Mouse (Mus musculus): ENCODE results near the gene Npas3. TPM values are rescaled to one million over a fixed set of nuclear protein-coding genes. Genes with fewer than 3 reads are reported as not detected.
A peak's percentile ranks its signal among the peaks of the same experiment; 100 is the strongest.

Npas3 gene
- polyA plus RNA-seq, 1 experiment from 2014 or later = 17.7 TPM

DNA sequence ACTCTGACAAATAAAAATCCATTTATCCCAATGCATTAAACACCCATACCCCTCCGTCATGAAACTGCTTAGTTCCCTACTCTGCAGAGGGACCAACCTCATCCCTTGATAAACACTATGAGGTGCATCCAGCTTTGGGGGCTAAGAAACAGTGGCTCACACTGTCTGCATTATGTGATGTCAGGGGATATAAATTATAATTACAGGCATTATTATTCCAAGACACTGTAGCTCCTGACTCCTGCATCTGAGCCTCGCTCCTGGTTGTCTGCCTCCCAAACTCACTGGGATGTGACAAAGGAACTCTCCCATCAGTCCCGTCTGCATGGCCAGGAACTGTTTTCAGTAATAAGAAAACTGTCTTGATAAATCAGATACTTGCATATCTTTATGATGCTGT, 578.3 kb downstream of the Npas3 start:
- Histone ChIP-seq H3K4me1 (replicated peaks; ENCODE audit: control insufficient read depth, insufficient read depth, low read length) (peaks cover 16% of the 10 kb centered on the region), H3K27ac (ENCODE audit: low read length) (peak overlapping the region; percentile 42), H3K4me2 (ENCODE audit: low read length) (no peak overlapping the region), H3K9me3 (ENCODE audit: control insufficient read depth, low read length) (no peaks in the 10 kb centered on the region), H3K36me3 (ENCODE audit: control insufficient read depth, insufficient read depth) (no peaks in the 10 kb centered on the region), H3K4me3 (replicated peaks; ENCODE audit: low read length) (no peak overlapping the region), H3K27me3 (replicated peaks; ENCODE audit: control insufficient read depth, insufficient read depth, low read length) (no peaks in the 10 kb centered on the region), H3K9ac (replicated peaks; ENCODE audit: low read depth, low read length) (no peak overlapping the region; the same call in 1 of the 2 replicates)
- 52% methylated on average over 3 of the region's 3 CpGs for WGBS
- no peak; the same call in 1 of the 2 replicates for ATAC-seq

DNA sequence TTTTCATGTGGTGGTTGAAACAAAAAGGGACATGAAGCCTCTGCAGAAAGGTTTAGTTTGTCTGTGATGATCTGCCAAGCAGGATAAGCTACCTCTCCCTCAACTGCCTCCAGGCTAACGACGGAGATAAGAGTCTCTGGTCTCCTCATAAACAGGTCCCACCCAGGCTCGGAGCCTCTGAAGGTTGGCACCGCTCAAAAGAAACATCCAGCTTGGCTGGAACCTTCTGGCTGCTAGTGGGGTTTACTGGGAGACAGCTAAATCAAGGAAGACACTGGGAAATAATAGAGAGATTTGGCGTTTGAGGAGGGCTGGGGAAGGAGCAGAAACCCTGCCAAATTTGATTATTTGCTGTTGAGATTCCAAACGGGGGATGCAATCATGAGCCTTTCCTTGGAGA, 584.1 kb downstream of the Npas3 start:
- H3K9ac ChIP-seq (replicated peaks; ENCODE audit: low read depth, low read length) = no peak overlapping the region
- H3K27ac ChIP-seq (ENCODE audit: low read length) = 0 out of 2 replicates have a peak overlapping the region, but pooled peaks have one; percentile 19
- no peak for ATAC-seq
- H3K4me1 ChIP-seq (replicated peaks; ENCODE audit: control insufficient read depth, insufficient read depth, low read length) = peaks cover 31% of the 10 kb centered on the region
- no peak overlapping the region for H3K4me2 ChIP-seq (ENCODE audit: low read length)
- no peaks in the 10 kb centered on the region for H3K27me3 ChIP-seq (replicated peaks; ENCODE audit: control insufficient read depth, insufficient read depth, low read length)
- no peaks in the 10 kb centered on the region for H3K36me3 ChIP-seq (ENCODE audit: control insufficient read depth, insufficient read depth)
- H3K4me3 ChIP-seq (replicated peaks; ENCODE audit: low read length) = no peak overlapping the region
- 49% methylated on average over 6 of the region's 6 CpGs for WGBS
- H3K9me3 ChIP-seq (ENCODE audit: control insufficient read depth, low read length) = no peaks in the 10 kb centered on the region

DNA sequence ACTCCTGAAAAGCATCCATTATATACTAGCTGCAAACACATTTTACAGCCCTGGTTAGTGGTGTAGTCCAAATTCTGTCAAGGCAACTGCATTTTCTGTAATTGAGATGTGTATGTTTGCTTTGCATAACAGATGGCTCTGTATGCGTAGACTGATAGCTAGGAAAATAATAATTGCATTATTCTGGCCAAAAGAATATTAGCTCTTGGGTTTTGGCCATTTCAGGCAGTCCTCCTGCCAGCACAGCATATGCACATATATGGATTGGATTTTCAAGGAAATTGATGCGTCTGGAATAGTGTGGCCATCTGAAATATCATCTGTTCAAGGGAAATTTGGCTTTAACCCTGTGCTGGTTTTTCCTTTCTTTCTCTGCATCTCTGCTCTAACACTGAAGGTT, 584.9 kb downstream of the Npas3 start:
- no peaks in the 10 kb centered on the region for H3K9me3 ChIP-seq (ENCODE audit: control insufficient read depth, low read length)
- H3K4me3 ChIP-seq (replicated peaks; ENCODE audit: low read length) = no peak overlapping the region
- H3K27me3 ChIP-seq (replicated peaks; ENCODE audit: control insufficient read depth, insufficient read depth, low read length) = no peaks in the 10 kb centered on the region
- peak; percentile 79 for ATAC-seq
- no peak overlapping the region for H3K4me2 ChIP-seq (ENCODE audit: low read length)
- 39% methylated on average over 2 of the region's 2 CpGs for WGBS
- no peak overlapping the region for H3K9ac ChIP-seq (replicated peaks; ENCODE audit: low read depth, low read length)
- H3K36me3 ChIP-seq (ENCODE audit: control insufficient read depth, insufficient read depth) = no peaks in the 10 kb centered on the region
- peaks cover 36% of the 10 kb centered on the region for H3K4me1 ChIP-seq (replicated peaks; ENCODE audit: control insufficient read depth, insufficient read depth, low read length)
- H3K27ac ChIP-seq (ENCODE audit: low read length) = peak overlapping the region; percentile 70

DNA sequence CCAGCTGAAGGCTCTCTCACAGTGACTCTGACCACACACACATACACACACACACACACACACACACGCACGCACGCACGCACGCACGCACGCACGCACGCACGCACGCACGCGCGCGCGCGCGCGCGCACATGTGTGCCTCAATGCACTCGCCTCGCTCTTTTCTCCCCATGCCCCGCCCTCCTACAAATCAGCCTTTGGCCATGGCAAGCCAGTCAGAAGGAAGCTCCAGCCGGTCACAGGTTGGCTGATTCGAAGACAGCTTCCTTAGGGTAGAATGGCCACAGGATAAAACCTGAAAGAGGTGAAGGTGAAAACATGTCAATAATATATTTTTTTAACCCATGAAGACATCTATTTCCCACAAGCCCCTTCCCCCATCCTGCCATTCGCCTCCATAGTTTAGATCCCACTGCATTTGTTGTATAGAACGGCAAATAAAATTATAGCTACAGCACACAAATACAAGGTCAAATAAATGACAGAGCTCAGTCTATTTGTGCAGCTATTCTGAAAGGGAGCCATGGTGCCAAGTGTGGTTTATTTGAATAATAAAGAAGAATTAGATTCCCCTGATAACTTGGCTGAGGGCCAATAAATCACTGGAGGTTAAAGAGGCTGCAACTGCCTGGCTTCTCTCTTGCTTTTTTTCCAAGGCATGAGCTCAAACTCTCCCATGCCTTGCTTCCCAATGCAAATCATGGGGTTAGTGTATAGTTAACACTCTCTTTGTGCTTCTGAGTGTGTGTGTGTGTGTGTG, 587.7 kb downstream of the Npas3 start:
- peak; percentile 6 for ATAC-seq
- 66% methylated on average over 27 of the region's 27 CpGs for WGBS
- H3K9ac ChIP-seq (replicated peaks; ENCODE audit: low read depth, low read length) = no peak overlapping the region
- peaks cover 46% of the 10 kb centered on the region for H3K4me1 ChIP-seq (replicated peaks; ENCODE audit: control insufficient read depth, insufficient read depth, low read length)
- no peaks in the 10 kb centered on the region for H3K36me3 ChIP-seq (ENCODE audit: control insufficient read depth, insufficient read depth)
- no peak overlapping the region for H3K27ac ChIP-seq (ENCODE audit: low read length)
- H3K4me2 ChIP-seq (ENCODE audit: low read length) = no peak overlapping the region
- no peaks in the 10 kb centered on the region for H3K9me3 ChIP-seq (ENCODE audit: control insufficient read depth, low read length)
- no peaks in the 10 kb centered on the region for H3K27me3 ChIP-seq (replicated peaks; ENCODE audit: control insufficient read depth, insufficient read depth, low read length)
- no peak overlapping the region for H3K4me3 ChIP-seq (replicated peaks; ENCODE audit: low read length)

DNA sequence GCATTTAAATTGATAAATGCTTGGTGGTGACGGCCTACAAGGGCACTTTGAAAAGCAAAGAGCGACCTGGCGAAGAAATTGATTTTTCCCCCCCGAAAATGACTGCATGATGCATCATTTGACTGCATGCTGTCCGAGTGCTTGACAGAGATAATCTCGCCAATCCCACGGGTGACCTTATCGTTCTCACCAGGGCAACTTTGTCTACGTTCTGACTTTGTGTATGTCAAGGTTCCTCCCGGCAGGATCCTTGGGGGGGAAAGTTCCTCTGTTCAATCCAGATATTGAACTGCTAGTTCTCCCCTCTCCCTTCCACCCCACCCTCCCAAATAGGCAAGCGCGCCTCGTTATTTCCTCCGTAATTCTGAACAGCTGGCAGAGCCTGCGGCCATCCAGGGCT, 588.9 kb downstream of the Npas3 start:
- Histone ChIP-seq H3K36me3 (ENCODE audit: control insufficient read depth, insufficient read depth) (no peaks in the 10 kb centered on the region), H3K27me3 (replicated peaks; ENCODE audit: control insufficient read depth, insufficient read depth, low read length) (no peaks in the 10 kb centered on the region), H3K9ac (replicated peaks; ENCODE audit: low read depth, low read length) (no peak overlapping the region), H3K4me2 (ENCODE audit: low read length) (no peak overlapping the region), H3K4me1 (replicated peaks; ENCODE audit: control insufficient read depth, insufficient read depth, low read length) (peaks cover 50% of the 10 kb centered on the region), H3K4me3 (replicated peaks; ENCODE audit: low read length) (no peak overlapping the region), H3K27ac (ENCODE audit: low read length) (no peak overlapping the region), H3K9me3 (ENCODE audit: control insufficient read depth, low read length) (no peaks in the 10 kb centered on the region)
- WGBS = 77% methylated on average over 15 of the region's 15 CpGs
- no peak for ATAC-seq

DNA sequence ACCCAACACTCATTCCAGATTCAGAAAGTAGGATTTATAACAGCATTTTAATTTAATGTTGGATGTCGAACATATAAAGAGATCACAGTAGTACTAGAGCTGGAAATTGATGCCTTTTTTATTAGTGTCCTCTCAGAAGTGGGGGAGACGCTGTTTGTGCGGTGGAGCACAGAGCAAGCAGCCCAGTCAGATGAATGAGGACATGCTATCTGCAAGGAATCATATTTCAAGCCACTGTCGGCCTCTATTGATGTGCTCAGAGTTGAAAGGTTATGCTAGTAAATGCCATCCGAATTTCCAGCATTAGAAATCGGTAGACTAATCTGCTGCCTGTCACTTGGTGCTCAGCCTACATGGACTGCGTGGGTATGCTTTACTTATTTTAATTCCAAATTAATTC, 590.1 kb downstream of the Npas3 start:
- Histone ChIP-seq H3K4me1 (replicated peaks; ENCODE audit: control insufficient read depth, insufficient read depth, low read length) (peaks cover 45% of the 10 kb centered on the region), H3K27ac (ENCODE audit: low read length) (no peak overlapping the region), H3K9ac (replicated peaks; ENCODE audit: low read depth, low read length) (no peak overlapping the region), H3K36me3 (ENCODE audit: control insufficient read depth, insufficient read depth) (no peaks in the 10 kb centered on the region), H3K4me3 (replicated peaks; ENCODE audit: low read length) (no peak overlapping the region), H3K4me2 (ENCODE audit: low read length) (no peak overlapping the region), H3K27me3 (replicated peaks; ENCODE audit: control insufficient read depth, insufficient read depth, low read length) (no peaks in the 10 kb centered on the region), H3K9me3 (ENCODE audit: control insufficient read depth, low read length) (no peaks in the 10 kb centered on the region)
- no peak for ATAC-seq
- WGBS = 42% methylated on average over 7 of the region's 7 CpGs

DNA sequence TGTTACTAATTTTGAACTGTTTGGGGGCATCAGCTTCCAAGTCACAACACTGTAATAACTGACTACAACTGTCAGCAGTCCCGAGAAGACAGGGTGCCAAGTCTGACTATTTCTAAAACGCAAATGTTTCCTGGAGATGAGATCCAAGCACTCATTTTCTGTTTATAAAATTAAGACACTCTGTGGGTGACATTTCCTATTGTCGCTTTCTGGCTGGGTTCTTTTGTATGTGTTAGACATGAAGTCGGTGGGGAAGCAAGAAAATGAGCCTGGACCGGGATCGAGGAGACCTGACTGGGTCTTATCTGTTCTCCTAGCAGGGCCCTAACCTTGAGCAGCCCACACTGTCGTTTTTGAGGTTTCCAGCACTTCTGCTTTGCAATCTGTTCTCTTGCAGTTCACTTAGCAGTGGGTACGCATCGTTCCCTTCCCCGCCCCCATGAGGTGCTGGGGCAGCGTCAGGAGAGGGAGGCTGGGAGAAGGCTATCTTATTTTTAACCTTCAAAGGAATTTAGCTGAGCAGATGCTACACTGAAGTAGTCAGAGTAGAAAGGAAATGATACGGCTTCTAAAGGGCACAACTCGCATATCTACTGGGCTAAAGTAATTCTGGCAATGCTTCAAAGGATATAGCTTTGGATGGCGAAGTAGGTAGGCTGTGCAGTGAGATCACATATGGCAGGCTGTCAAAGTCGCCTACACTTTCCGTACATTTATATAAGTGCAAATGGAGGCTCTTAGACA, 593.6 kb downstream of the Npas3 start:
- Histone ChIP-seq H3K27me3 (replicated peaks; ENCODE audit: control insufficient read depth, insufficient read depth, low read length) (no peaks in the 10 kb centered on the region), H3K9me3 (ENCODE audit: control insufficient read depth, low read length) (no peaks in the 10 kb centered on the region), H3K36me3 (ENCODE audit: control insufficient read depth, insufficient read depth) (no peaks in the 10 kb centered on the region), H3K9ac (replicated peaks; ENCODE audit: low read depth, low read length) (no peak overlapping the region), H3K27ac (ENCODE audit: low read length) (peak overlapping the region; percentile 32), H3K4me1 (replicated peaks; ENCODE audit: control insufficient read depth, insufficient read depth, low read length) (peaks cover 35% of the 10 kb centered on the region), H3K4me2 (ENCODE audit: low read length) (peak overlapping the region; percentile 20), H3K4me3 (replicated peaks; ENCODE audit: low read length) (no peak overlapping the region)
- ATAC-seq = peak; percentile 61
- WGBS = 40% methylated on average over 16 of the region's 16 CpGs

DNA sequence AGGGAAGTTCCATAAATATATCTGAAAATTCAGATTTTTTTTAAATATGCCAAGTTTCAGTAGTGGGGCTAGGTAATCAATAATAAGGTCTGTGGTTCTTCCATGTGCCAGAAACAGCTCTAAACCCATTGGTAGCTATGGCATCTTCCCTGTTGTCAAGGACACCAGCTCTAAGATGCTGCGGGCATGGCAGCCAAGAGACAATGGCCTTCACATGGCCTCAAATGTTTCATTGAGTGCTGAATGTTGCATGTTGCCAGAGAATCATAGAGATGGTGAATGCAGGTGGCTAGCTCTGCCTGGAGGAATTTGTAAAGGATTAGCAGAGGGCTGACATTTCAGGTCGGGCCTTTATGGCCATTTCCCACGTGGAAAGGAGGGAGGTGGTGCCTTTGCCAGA, 595.1 kb downstream of the Npas3 start:
- H3K27me3 ChIP-seq (replicated peaks; ENCODE audit: control insufficient read depth, insufficient read depth, low read length) = no peaks in the 10 kb centered on the region
- WGBS = 21% methylated on average over 3 of the region's 3 CpGs
- H3K36me3 ChIP-seq (ENCODE audit: control insufficient read depth, insufficient read depth) = no peaks in the 10 kb centered on the region
- no peaks in the 10 kb centered on the region for H3K9me3 ChIP-seq (ENCODE audit: control insufficient read depth, low read length)
- H3K9ac ChIP-seq (replicated peaks; ENCODE audit: low read depth, low read length) = no peak overlapping the region
- H3K4me3 ChIP-seq (replicated peaks; ENCODE audit: low read length) = no peak overlapping the region
- peaks cover 27% of the 10 kb centered on the region for H3K4me1 ChIP-seq (replicated peaks; ENCODE audit: control insufficient read depth, insufficient read depth, low read length)
- ATAC-seq = no peak
- no peak overlapping the region for H3K27ac ChIP-seq (ENCODE audit: low read length)
- H3K4me2 ChIP-seq (ENCODE audit: low read length) = no peak overlapping the region

DNA sequence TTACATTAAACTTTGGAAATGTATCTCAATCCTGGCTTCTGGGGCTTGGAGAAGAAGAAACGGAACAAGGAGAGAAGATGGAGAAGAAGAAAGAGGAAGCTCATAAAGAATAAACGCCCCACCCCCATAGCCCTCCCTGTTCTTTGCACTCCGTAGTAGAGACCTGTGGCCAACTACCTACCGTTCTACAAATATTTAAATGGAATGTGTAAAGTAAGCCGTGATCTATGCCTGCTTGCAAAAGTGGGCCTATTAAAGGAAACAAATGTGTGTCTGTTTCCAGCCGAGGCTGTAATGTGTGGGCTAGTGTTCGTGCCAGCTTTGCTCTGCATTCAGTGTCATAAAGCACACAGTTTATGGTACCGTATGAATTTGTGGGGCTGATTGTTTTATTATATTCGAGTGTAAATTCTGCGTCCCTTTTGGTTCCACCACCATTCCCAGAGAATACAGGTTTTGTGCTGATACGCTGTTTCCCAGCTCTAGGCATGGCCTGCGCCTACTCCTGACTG, 597.7 kb downstream of the Npas3 start:
- 61% methylated on average over 12 of the region's 12 CpGs for WGBS
- no peak overlapping the region for H3K27ac ChIP-seq (ENCODE audit: low read length)
- no peak overlapping the region for H3K4me3 ChIP-seq (replicated peaks; ENCODE audit: low read length)
- H3K4me1 ChIP-seq (replicated peaks; ENCODE audit: control insufficient read depth, insufficient read depth, low read length) = peaks cover 20% of the 10 kb centered on the region
- no peaks in the 10 kb centered on the region for H3K27me3 ChIP-seq (replicated peaks; ENCODE audit: control insufficient read depth, insufficient read depth, low read length)
- no peak overlapping the region for H3K9ac ChIP-seq (replicated peaks; ENCODE audit: low read depth, low read length)
- H3K36me3 ChIP-seq (ENCODE audit: control insufficient read depth, insufficient read depth) = no peaks in the 10 kb centered on the region
- no peak for ATAC-seq
- no peak overlapping the region for H3K4me2 ChIP-seq (ENCODE audit: low read length)
- no peaks in the 10 kb centered on the region for H3K9me3 ChIP-seq (ENCODE audit: control insufficient read depth, low read length)

Measured in forebrain, embryonic 16.5 days (tissue).